Mouse (Mus musculus): ENCODE measurements around the gene BC024978.

The BC024978 gene

DNA sequence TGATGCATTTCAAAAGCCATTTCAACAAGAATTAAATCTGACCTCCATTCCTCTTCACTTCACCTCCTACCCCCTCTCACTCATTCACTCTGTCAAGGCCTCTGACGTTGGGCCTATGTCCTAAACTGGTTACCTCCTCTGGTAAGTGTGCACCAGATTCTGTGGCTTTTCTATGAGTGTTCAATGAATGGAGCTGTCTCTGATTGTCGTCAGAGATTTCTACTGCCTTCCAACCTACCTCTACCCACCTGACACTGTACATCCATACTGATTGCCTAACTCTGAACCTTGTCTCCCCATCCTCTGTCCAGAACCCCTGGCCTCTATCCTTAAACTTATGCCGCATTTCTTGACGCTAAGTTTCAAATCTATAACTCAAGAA, 17.6 kb upstream of the BC024978 start:
- no peak for DNase-seq (ENCODE audit: low spot score)

DNA sequence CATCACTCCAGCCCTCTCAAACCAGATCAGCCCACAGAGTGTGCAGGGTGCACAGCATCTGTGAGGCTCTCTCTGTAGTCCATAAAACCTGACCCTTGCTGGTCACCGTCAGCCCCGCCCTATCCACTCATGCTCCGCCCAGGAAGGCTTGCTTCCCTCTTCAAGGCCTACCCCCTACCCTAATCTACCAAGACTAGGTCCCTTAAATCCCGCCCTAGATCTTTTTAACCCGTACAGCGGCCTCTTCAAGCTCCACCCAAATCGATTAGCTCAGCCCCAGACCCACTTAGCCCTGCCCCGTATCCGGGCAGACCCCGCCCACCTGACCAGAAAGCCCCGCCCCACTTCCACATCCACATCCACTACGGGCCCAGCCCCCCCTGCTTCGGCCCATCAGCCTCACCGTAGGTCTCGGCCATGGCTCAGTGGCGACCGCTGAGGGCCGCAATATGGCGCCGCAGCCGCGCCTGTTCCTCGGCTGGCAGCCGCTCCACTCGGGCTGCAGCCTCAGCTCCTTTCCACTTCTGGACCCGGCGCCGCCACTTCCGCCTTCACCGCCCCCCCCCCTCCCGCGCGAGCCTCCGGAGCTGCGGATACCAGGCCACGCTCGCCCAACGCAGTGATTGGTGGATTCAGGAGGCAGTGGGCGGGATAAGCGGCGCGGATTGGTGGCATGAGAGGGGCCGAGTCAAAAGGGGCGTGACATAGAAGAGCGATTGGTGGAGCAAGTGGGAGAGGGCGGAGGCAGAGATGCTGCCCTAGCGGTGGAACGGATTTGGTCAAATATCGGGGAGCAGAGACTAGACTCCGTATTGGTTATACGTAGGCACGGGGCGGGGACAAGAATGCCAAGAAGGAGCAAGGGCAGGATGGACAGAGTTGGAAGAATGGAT, 17.0 kb upstream of the BC024978 start, which contains the start of gene Rab4b:
Gene Rab4b (minus strand): TSS at position 573 of the 893 bp plus-strand sequence.
- peak; percentile 96 for DNase-seq (ENCODE audit: low spot score)

DNA sequence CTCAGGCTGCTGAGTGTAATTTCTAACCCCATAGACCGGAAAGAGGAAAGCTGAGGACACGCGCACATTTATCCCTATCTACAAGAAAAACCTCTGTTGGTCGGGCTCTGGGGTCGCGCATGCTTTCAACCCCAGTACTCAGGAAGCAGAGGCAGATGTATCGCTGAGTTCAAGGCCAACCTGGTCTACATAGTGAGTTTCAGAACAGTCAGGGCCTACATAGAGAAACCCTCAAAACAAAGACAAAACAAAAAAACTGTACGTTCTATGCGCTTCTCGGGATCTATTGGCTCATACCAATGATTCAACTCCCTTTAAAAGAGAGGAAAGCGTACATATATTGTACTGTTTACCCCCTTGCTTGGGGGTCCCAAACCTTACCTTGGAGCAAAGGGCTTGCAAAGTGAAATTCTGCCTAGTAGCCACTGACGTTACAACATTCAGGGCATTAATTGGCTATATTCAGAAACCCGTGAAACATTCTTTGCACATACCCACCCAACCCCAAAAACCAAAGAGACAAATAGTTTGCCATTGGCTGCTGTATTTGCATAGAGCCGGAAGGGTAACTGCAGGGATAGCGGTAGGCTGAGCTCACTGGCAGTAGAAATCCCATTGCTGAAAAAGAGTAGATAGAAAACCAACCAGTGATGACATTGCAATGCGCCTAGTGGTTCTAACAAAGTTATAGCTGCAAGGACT, 16.2 kb upstream of the BC024978 start:
- DNase-seq (ENCODE audit: low spot score), result no peak

DNA sequence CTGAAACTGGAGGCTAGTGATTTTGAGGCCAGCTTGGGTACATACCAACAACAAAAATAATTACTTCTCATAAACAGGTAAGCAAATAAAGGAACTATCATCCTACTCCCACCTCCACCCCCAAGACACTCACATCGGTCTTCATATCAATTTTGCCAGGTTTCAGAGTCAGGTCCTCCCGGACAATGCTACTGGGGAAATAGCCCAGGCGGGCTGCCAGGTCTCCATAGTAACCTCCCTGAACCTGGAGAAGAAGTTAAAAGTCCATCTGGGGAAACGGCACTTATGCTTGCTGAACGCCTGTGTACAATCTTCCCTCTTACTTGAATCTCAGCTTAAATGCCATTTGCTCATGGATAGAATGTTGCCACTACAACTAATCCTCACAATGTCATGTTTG, 15.5 kb upstream of the BC024978 start:
- DNase-seq (ENCODE audit: low spot score), result no peak

DNA sequence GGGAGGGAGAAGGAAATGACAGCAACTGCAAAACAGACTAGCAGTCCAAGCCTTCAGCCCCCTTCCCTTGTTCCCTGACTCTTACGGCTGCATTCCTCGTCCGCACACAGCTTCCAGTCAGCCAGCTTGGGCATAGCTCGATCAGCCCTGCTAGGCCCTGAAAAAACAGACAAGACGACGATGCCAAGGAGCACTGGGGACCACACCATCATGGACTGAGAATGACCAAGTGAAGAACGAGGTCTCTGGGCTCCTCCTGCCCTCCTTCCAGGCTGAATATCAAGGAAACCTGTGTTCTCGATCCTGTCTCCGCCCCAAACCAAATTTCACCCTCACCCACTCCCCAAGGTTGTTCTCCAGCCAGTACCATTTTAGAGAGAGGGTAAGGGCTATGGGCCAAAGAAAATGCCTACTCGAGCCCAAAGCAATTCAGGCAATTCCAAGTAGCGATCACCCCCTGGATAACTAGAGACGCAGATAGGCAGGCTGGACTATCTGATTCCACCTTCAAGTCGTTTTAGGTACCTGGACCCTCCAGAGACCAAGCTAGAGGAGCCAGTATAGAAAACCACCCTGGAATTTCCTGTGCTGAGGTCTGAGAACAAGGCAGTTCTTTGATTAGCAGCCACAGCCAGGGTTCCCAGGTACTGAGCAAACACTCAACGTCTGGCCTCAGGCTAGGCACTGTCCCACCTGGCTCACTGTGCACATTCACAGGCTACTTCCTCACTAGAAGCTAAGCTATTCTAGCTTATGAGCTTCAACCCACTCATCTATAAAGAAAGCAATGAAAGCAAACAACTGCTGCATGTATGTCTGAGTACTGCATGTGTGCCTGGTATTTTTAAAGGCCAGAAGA, 14.5 kb upstream of the BC024978 start, which contains the start of the genes Gm21983 and Mia:
Gene Gm21983 (minus strand): TSS at position 250 of the 859 bp plus-strand sequence.
Gene Mia (minus strand): TSS at position 321 of the 859 bp plus-strand sequence.
- DNase-seq (ENCODE audit: low spot score), result no peak

DNA sequence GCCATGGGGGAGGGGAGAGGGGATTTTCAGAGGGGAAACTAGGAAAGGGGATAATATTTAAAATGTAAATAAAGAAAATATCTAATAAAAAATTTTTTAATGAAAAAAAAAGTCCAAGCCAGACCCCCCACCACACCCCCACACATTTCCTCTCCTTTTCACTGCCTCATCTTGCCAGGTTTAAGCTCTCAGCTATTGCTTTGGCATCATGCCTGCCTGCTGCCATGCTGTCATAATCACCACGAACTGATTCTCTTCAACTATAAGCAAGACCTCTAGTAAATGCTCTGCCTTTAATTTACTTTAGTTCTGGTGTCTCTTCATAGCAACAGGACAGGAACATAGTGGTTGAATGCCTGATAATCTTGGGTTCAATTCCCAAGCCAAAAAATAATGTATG, 13.1 kb upstream of the BC024978 start:
- no peak for DNase-seq (ENCODE audit: low spot score)

DNA sequence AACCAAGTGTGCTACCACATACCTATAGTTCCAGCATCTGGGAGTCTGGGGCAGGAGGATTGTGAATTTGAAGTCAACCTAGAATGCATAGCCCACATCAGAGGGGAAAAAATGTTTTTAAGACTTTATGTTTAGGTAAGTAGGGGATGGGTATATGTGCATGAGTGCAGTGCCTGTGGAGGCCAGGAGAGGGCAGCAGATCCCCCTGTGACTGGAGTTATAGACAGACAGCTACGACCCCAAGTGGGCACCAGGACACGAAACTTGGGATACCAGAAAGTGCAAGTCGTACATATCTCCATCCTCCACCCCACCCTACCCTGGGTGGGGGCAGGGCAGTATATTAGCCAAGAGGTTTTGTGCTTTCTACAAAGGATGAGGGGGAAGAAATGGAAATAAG, 10.6 kb upstream of the BC024978 start:
- no peak for DNase-seq (ENCODE audit: low spot score)

DNA sequence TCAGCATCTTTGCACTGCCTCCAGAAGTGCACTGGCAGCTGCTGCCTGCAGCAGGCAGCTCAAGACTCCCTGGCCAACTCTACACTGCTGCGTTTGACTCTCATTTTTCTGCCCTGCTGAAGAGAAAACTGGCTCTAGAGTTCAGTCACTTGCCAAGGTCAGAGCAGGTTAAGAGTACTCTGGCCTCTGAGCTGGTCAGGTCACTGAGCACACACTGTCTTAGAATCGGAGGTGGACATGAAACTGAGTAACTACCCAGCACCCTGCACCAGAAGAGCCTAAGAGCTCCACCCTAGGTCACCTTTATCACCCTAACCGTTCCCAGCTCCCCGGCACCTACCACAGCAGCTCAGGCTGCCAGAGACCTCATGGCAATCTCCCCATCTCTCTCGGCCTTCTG, 9.6 kb upstream of the BC024978 start:
- DNase-seq (ENCODE audit: low spot score), result no peak

DNA sequence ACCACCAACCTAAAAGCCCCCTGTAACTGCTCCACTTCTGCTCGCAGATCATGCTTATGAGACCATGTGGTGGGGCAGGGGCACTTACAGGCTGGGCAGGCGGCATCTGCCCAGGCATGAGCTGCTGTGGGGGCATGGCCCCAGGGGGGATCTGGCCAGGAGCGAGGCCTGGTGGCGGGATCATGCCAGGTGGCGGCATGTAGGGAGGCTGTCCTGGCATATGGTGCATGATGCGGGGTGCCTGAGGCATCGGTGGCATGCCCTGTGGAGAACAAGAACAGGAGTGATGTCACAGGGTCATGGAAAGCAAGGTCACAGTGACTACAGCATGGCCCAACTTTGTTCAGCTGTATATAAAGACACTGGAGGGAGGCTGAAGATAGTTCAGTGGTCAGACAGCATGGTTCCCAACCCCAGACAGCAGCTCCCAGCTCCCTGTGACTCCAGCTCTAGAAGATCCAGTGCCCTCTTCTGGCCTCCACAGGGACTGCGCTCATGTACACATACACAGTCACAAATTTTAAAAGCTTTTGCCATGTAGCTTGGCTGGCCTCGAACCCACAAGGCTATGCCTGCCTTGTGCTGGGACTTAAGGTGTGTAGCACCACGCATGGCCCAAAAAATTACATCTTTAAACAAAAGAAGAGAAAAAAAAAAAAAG, 6.2 kb upstream of the BC024978 start:
- no peak for DNase-seq (ENCODE audit: low spot score)

DNA sequence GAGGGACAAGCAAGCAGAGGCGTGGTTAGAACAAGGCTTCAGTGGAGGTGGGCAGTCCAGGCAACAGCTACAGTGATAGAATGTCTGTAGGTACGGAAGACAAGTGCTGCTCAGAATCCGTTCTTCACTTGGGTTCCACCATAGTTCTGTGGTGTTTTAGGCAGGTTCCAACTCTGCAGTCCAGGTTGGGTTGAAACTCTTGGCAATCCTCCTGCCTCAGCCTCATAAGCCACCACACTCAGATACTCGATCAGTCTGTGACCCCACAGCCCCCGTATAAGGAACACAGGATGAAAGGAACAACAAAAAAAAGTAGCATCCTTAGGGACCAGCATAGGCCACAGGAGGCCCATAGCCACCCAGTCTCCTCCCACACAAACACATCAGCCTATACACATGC, 3.1 kb upstream of the BC024978 start:
- no peak for DNase-seq (ENCODE audit: low spot score)

DNA sequence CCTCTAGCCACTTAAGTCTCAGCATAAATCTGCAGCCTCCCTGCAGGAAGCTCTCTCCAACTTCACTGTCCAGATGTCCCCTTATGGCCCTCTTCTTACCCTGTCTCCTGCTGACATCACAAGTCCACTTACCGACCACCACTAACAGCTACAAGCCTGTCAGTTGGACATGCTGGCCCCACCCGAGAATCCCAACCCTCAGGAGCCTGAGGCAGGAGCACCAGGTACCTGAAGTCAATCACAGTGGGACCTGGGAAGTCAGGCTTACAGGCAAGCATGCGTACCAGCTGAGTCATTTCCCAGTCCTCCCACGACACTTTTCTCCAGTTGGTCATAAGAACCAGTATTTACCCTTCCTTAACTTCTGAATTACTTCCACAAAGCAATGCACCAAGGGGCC, 1.9 kb upstream of the BC024978 start:
- DNase-seq (ENCODE audit: low spot score), result no peak

DNA sequence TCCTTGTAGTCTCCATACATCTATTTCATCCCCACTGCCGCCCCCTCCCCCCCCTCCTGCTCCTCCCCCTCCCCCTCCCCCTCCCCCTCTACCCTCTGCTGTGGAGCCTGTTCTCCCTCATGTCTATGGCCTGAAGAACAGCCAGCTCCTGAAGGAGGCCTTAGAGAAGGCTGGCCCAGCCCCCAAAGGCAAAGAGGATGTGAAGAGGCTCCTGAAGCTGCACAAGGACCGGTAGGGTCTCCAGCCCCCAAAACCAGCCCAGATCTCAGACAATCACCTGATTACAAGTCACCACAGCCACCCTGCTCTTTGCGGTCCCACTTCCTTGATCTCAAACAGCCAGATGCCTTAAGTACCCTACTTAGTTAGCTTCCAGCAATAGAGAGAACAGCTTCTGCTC, 1.6 kb downstream of the BC024978 start:
- no peak for DNase-seq (ENCODE audit: low spot score)

DNA sequence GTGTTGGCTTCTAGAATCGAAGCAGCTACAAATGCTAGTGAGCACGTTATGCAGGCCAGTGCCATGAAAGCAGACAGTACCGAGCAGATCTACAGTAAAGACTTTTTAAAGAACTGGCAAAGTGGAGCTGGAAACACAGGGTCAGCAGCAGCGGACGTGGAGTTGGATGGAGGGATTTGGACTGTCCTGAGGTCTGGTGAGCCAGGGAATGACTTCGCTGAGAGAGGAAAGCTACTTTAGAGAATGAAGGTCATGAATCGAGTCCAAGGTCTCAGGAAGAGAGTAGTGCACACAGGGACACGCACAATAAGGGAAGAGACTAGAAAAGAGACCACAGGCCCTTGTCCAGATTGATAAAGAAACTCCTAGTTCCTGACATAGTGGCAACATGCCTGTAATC, 2.1 kb downstream of the BC024978 start:
- no peak for DNase-seq (ENCODE audit: low spot score)

DNA sequence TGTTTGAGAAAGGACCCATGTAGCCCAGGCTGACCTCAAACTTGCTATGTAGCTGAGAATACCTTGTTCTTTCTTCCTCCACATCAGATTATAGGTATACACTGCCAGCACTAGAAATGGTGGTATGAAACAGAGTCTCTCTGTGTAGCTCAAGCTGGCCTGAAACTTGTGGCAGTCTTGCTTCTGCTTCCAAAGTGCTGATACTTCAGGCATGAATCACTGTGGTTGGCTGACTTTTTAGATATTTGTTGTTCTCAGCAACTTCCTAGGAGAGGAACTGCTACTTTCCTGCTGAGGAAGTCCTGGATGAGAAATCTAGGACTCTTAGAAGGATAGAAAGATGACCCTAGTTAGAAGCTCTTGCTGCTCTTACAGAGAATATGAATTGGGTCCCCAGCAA, 2.8 kb downstream of the BC024978 start:
- no peak for DNase-seq (ENCODE audit: low spot score)

DNA sequence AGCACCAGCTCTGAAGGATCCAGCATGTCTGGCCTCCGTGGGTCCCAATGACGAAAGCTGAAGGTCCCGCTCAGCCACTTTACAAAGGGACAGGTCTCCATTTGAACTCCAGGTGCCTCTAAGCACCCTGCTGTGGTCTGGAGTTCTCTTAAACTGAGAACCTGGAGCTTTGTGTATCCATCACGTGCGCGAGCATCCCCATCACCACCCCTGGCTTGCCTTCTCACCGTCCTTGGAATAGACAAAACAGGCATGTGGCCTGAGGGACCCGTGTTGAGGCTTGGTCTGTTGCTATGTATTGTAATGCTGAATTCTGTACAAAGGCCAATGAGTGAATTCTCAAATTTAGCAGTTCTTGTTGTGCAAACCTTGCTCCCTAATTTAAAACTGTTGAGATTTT, 3.2 kb downstream of the BC024978 start:
- DNase-seq (ENCODE audit: low spot score), result no peak

DNA sequence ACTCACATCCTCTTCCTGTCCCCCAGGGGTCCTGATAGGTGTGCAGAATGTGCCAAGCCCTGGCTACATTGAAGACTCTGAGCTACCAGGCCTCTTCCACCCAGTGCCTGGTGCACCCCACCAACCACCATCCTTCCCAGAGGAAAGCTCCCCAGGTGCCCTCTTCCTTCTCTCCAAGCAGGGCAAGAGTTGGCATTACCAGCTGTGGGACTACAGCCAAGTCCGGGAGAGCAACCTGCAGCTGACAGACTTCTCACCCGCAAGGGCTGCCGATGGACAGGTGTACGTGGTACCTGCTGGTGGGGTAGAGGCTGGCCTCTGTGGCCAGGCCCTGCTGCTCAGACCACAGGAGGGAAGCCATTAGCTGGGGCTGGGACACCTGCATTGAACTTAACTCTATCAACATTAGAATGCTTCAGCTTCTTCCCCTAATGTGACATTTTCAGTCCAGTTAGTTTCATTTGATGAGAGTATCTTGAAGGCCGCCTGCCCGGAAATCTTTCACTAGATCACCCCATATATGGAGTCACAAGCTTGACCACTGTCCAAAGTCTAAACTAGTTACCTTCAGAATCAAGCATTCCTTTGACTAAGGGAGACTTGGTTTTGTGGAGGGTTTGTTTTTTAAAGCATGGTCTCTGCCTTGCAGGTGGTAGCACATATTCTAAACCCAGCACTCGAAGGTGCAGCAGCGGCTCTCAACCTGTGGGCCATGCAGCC, 8.3 kb downstream of the BC024978 start:
- no peak for DNase-seq (ENCODE audit: low spot score)

DNA sequence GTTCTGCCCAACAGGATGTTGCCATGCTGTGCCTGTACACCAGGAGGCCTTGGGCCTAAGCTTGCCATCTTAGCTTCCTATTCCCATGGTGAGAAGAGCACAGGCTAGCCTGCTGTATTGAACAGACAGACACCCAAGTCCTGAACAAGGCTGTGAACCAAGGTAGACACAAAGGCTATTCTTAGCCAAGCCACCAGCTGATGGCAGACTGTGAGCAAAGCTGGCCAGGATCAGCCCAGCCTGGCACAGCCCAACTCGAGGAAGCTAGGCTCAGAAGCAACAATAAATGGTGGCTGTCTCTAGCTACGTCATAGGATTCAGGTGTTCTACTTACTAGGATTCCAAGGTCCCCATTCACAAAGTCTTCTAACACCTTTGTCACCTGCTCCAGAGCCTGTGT, 17.0 kb downstream of the BC024978 start:
- DNase-seq (ENCODE audit: low spot score), result no peak

DNA sequence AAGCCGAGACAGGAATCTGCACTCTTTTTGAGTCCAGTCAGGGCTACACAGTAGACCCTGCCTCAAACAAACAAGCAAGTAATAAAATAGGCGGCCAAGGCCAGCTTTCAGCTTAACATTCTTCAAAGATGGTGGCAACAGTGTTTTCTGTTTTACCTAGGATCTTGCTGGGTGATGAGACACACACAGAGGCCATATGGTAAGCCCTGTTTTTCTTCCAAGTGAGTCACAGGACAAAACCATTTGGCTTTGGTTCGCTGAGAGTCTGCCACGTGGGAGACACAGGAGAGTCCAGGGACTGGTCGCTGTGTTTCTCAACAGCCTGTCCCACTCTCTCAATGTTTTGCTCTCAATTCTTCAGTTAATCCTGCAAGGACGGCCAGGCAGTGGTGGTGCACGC, 23.0 kb downstream of the BC024978 start:
- DNase-seq (ENCODE audit: low spot score), result no peak

DNA sequence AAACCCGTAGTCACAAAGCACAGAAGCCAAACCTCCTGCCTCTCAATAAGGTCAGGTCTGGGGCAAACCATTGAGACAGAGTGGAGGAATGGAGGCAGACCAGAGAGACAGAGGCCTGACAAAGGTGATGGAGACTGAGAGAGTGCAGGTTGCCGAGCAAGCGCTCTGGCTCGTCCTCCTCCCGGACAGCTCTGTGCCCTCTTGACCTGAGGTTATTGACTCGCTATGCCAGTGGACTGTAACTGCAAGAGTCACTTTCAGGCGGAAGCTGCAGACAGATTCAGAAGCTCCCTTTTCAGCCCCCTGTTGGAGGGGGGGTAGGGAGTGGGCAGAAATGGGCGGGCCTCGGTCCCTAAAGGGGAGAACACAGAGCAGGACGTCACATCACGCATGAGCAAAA, 24.4 kb downstream of the BC024978 start:
- DNase-seq (ENCODE audit: low spot score), result no peak

DNA sequence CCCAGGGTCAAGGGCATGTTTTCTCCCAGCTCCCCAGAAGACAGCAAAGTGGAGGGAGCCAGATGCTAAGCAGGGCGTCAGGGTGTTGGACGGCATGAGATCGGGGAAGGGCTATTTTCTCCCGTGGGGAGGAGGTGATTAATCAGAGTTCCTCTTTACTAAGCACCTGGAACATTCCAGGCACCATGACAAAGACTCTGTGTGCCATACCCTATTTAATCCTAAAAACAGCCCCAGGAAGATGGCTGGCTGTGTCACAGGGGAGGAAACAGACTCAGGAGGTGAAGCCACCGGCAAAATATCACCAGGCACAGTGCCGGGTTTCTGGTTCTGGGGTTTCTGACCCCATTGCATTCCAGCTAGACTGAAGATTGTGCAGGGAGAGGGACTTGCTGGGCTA, 26.4 kb downstream of the BC024978 start:
- DNase-seq (ENCODE audit: low spot score), result no peak

DNA sequence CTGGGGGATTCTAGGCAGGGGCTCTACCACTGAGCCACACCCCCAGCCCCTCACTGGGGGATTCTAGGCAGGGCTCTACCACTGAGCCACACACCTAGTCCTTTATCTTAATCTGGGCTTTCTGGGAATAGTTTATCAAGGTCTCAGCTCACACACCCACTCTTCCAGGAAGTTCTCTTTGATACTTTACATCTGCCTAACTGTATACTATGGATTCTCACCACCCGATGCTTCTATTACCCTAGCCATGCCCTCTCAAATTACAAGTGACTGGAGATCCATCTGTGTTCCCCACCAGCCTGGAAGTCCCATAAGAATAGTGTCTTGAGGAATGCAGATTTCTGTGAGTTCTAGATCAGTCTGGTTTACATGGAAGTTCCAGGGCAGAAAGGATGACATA, 27.0 kb downstream of the BC024978 start:
- no peak for DNase-seq (ENCODE audit: low spot score)
